Mouse (Mus musculus) intestine, embryonic 16.5 days (tissue): ENCODE results near the gene Slc2a10. TPM values are rescaled to one million over a fixed set of nuclear protein-coding genes. Genes with fewer than 3 reads are reported as not detected.
A peak's percentile ranks its signal among the peaks of the same experiment; 100 is the strongest.

Experiments used
- ATAC-seq: fragments of 200-750 bp; cut with Nextera tagmentation; 2 replicates; pipeline ENCODE4 v1.8.0; 2017; ENCODE audit warnings: moderate TSS enrichment, moderate library complexity
- H3K27ac ChIP-seq: fragments of 300-500 bp; sonication (generic); 2 replicates; pipeline ENCODE4 v1.5.1; 2014; ENCODE audit warnings: mild to moderate bottlenecking, low read length
- H3K27me3 ChIP-seq: fragments of 300-500 bp; sonication (generic); replicated peaks from 2 replicates; pipeline ENCODE4 v1.6.1; 2014; ENCODE audit warnings: low read length, control low read depth, mixed read lengths; ENCODE audit not compliant: control insufficient read depth, insufficient read depth
- H3K36me3 ChIP-seq: fragments of 300-500 bp; sonication (generic); 2 replicates; pipeline ENCODE4 v1.6.1; 2014; ENCODE audit warnings: low read length, control low read depth; ENCODE audit not compliant: control insufficient read depth, insufficient read depth
- H3K4me1 ChIP-seq: fragments of 300-500 bp; sonication (generic); 2 replicates; pipeline ENCODE4 v1.6.1; 2014; ENCODE audit warnings: low read length, control low read depth, mixed read lengths; ENCODE audit not compliant: control insufficient read depth, insufficient read depth
- H3K4me2 ChIP-seq: fragments of 300-500 bp; sonication (generic); 2 replicates; pipeline ENCODE4 v1.6.1; 2014; ENCODE audit warnings: low read depth, low read length, control low read depth
- H3K4me3 ChIP-seq: fragments of 300-500 bp; sonication (generic); 2 replicates; pipeline ENCODE4 v1.5.1; 2014; ENCODE audit warnings: mild to moderate bottlenecking, low read length
- H3K9ac ChIP-seq: fragments of 300-500 bp; sonication (generic); 2 replicates; pipeline ENCODE4 v1.6.1; 2014; ENCODE audit warnings: low read depth, low read length
- H3K9me3 ChIP-seq: fragments of 300-500 bp; sonication (generic); 2 replicates; pipeline ENCODE4 v1.6.1; 2016; ENCODE audit warnings: low read length, control low read depth; ENCODE audit not compliant: control insufficient read depth
- WGBS: fragments of 180-500 bp; shearing (Covaris S2); extraction: QIAGEN DNeasy Blood & Tissue Kit; methylation state at CpG from one replicate; pipeline ENCODE4 v1.1.7; 2014; 5-methylcytosine and 5-hydroxymethylcytosine counted together
- polyA plus RNA-seq: library from polyadenylated mRNA; unstranded; fragments of >200 nt; fragmentation: Nextera tagmentation; extraction: Ambion mirVana; gene quantifications from 2 replicates; pipeline ENCODE4 v1.2.1, GENCODE M21; 2015

Gene Slc2a10
- polyA plus RNA-seq: 4.0 and 5.3 TPM in 2 replicates

DNA sequence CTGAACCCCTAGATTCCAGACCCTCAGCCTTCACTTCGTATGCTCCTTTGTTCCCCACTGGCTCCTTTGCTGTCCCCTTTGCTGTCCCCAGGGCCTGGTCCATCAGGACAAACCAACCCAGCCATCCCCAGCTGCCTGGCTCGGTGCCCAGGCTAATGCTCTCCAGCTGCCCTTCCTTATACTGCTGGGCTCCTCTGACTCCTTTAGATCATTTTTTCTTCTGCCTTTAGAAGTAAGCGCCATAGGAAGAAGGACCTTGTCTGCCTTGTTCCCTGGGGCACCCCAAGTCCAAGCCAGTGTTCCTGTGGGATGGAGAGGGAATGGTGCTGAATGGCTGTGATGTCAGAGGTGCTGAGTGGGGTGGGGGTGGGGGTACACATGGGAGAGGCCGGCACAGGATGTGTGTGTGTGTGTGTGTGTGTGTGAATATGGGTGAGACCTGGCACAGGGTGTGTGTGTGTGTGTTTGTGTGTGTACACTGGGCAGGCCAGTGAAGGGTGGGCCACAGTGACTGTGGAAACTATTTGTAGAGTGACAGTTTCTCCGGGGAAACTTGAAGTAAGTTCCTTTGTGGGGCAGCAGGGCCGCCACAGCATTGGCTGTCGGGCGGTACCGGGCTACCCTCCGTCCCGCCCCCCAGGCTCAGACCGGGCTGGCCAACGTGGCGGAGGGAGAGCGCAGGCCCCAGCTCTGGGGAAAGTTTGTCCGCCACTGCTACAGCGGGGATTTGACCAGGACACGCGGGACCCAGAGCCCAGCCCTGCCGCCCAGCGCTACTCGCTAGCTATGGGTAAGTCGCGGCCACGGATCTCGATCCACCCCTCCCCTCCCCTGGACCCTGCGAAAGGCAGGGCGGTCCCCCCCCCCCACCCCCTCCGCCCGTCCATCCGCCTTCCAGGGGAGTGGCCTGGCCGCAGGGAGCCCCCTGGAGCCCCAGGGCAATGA is at the start of gene Slc2a10:
Gene Slc2a10 (plus strand): TSS at position 529 of the 945 bp plus-strand sequence.
- H3K27me3 ChIP-seq: no peaks in the 10 kb centered on the region
- ATAC-seq: peak; percentile 83
- H3K4me3 ChIP-seq: peak within 1 kb of the TSS; percentile 50
- peak within 1 kb of the TSS; percentile 74 for H3K9ac ChIP-seq
- H3K27ac ChIP-seq: peak within 1 kb of the TSS; percentile 41
- no peaks in the 10 kb centered on the region for H3K36me3 ChIP-seq
- H3K4me1 ChIP-seq: peaks cover 10% of the 10 kb centered on the region
- no peaks in the 10 kb centered on the region for H3K9me3 ChIP-seq
- H3K4me2 ChIP-seq: peak within 1 kb of the TSS; percentile 71
- WGBS: 5% methylated on average over 30 of the region's 32 CpGs

DNA sequence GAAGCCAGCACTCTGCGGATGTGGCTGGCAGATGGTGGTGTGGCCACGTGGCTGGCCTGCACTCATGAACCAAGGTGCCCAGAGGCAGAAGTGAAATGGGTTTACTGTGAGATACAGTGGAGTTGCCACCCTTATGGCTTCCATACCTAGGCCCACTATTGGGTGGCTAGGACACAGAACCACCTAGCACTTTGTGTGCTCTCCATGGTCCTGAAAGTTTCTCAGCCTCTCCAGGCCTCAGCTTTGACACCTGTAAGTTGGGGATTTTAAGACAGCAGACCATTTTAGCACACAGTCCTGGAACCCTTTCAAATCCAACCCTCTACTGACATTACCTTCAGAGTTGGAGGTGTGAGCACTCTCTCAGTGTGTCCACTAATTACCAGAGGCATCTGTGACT is 46.9 kb upstream of the Slc2a10 start:
- no peaks in the 10 kb centered on the region for H3K4me1 ChIP-seq
- H3K27me3 ChIP-seq: no peaks in the 10 kb centered on the region
- no peak overlapping the region for H3K4me3 ChIP-seq
- H3K36me3 ChIP-seq: no peaks in the 10 kb centered on the region
- H3K9me3 ChIP-seq: no peaks in the 10 kb centered on the region
- no peak overlapping the region for H3K4me2 ChIP-seq
- no peak overlapping the region for H3K9ac ChIP-seq
- 54% methylated on average over 2 of the region's 2 CpGs for WGBS
- ATAC-seq: no peak
- no peak overlapping the region for H3K27ac ChIP-seq

DNA sequence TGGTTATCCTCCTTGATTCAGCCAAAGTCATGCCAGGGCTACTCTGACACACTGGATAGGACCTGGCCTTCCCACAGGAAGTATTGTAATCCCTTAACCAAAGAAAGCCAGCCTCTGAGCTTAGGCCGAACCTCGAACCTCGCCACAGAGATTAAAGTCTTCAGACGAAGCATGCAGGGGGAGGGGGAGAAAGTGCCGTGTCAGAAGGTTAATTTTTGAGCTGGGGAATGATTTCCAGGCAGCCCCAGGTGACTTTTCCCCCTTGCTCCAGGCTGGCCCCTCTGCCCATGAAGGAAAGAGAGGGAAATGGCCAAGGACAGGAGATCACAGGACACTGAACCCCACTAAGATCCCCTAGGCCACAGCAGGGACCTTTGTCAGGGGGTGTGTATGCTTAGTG is 45.4 kb upstream of the Slc2a10 start:
- H3K27ac ChIP-seq: no peak overlapping the region
- no peak overlapping the region for H3K4me2 ChIP-seq
- ATAC-seq: no peak
- no peaks in the 10 kb centered on the region for H3K4me1 ChIP-seq
- H3K27me3 ChIP-seq: no peaks in the 10 kb centered on the region
- H3K4me3 ChIP-seq: no peak overlapping the region
- no peaks in the 10 kb centered on the region for H3K9me3 ChIP-seq
- 63% methylated on average over 5 of the region's 5 CpGs for WGBS
- no peak overlapping the region for H3K9ac ChIP-seq
- H3K36me3 ChIP-seq: no peaks in the 10 kb centered on the region

DNA sequence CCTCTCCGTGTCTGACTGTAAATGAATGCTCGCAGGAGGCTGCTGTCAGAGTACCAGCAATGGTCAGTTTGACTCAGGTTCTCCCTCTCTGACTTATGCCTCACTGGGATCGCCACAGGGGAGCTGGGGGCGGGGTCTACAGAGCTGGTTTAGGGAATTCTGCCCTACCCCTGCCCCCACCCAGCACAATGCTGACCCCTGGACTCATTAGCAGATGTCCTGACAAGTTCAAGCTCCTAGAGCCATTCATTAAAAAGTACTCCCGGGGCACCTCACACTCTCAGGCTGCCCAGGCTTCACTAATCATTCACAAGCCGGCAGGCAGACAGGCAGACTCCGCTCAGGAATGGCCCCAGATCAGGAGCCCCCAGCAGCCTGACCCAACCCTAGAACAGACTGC is 43.9 kb upstream of the Slc2a10 start:
- ATAC-seq: no peak
- 18% methylated on average over 7 of the region's 7 CpGs for WGBS

DNA sequence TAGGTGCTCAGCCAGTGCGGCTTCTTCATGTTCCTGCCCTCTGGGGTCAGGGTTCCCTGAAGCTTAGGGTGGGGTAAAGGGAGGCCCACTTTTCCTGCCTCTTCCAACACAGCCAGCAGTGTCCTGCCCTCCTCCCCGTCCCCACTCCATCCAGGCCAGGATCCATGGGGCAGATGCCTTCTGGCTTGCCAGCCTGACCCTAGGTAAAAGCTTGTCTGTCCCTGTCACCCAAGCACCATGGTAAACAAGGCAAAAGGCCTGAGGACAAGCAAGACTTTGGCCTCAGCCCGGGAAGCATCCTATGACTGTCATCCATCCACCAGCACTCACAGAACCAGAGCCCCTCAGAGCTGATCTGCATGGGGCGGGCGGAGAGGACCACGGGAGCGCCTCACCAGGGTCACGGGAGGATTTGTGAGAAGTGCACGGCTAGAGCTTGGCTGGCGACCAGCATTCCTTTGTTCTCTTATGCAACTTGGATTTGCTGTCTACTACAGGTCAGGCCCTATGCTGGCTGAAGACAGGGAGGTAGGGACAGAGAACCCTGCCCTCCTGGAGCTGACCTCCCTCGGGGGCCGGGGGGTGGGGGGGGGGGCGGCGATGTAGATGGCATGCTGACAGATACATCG is 35.6 kb upstream of the Slc2a10 start:
- H3K36me3 ChIP-seq: no peaks in the 10 kb centered on the region
- no peak for ATAC-seq
- H3K4me1 ChIP-seq: no peaks in the 10 kb centered on the region
- no peak overlapping the region for H3K4me2 ChIP-seq
- H3K9me3 ChIP-seq: no peaks in the 10 kb centered on the region
- no peak overlapping the region for H3K27ac ChIP-seq
- no peak overlapping the region; the same call in 1 of the 2 replicates for H3K9ac ChIP-seq
- WGBS: 50% methylated on average over 15 of the region's 15 CpGs
- no peak overlapping the region for H3K4me3 ChIP-seq
- H3K27me3 ChIP-seq: peaks cover 11% of the 10 kb centered on the region

More for the DNA sequence above, 43.9 kb upstream of the Slc2a10 start:
- Histone ChIP-seq H3K4me1 (no peaks in the 10 kb centered on the region), H3K4me2 (no peak overlapping the region), H3K9ac (no peak overlapping the region), H3K4me3 (no peak overlapping the region), H3K27ac (no peak overlapping the region), H3K9me3 (no peaks in the 10 kb centered on the region), H3K36me3 (no peaks in the 10 kb centered on the region), H3K27me3 (no peaks in the 10 kb centered on the region)

DNA sequence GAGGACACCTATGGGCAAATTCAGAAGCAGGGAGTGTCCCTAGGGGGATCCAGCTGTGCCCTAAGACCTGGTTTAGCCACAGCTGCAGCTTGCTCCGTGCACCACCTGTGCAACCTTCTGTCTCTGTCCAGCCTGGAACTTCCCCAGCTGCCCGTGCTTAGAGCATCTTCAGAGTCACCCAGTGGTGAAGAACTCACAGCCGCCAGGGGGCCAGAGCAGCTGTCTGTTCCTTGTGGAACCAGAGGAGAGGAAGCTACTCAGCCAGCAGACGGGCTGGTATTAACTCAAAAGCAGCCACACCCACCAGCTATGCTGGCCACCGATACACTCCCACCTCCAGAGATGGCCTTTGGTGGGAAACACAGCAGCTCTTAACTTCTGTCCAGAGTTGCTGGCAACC is 33.4 kb upstream of the Slc2a10 start:
- no peak overlapping the region for H3K4me2 ChIP-seq
- WGBS: 24% methylated on average over 5 of the region's 5 CpGs
- no peak overlapping the region for H3K27ac ChIP-seq

DNA sequence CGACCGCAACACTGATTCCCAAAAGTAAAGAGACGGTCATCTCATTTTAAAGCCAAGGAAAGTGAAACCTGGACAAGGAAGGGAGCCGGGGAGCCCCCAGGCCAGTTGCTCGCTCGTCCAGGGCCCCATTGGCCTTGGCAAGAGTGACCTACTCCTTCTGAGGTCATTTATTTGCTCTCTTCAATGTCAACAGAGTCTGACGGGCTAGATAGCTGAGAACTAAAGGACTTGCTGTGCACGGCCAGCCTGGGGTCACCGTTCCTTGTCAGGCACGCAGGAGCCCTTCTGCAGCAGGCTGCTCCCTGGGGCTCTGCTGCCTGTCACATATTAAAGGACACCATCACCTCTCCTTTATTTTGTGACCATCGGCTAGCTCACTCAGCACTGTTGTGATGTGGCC is 31.6 kb upstream of the Slc2a10 start:
- H3K27ac ChIP-seq: no peak overlapping the region
- WGBS: 71% methylated on average over 11 of the region's 11 CpGs
- H3K27me3 ChIP-seq: peaks cover 15% of the 10 kb centered on the region
- H3K4me3 ChIP-seq: no peak overlapping the region
- no peak overlapping the region for H3K9ac ChIP-seq
- H3K36me3 ChIP-seq: no peaks in the 10 kb centered on the region
- no peaks in the 10 kb centered on the region for H3K4me1 ChIP-seq
- ATAC-seq: no peak
- no peaks in the 10 kb centered on the region for H3K9me3 ChIP-seq
- H3K4me2 ChIP-seq: no peak overlapping the region

More for the DNA sequence above, 33.4 kb upstream of the Slc2a10 start:
- no peak overlapping the region for H3K9ac ChIP-seq
- H3K9me3 ChIP-seq: no peaks in the 10 kb centered on the region
- no peak overlapping the region for H3K4me3 ChIP-seq
- no peaks in the 10 kb centered on the region for H3K36me3 ChIP-seq
- H3K27me3 ChIP-seq: peaks cover 15% of the 10 kb centered on the region
- H3K4me1 ChIP-seq: no peaks in the 10 kb centered on the region
- no peak for ATAC-seq

DNA sequence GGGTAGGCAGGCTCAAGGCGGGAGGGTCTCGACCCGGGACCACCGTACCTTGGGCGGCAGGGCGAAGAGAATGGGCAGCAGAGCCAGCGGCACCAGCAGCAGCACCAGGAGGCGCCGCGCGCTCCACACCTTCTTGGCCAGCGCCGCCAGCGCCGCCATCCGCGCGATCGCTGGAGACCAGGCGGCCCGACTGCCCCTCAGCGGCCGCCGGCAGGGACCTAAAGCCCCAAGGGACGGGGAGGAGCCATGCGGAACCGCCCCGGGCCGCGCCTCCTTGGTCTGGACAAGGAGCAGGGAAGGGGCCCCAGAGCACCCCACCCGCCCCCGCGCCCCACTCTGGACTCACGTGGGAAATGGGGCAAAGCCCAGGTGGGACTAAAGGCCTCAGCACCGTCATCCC is 30.6 kb upstream of the Slc2a10 start, which contains the start of gene Slc13a3:
Gene Slc13a3 (minus strand): TSS at position 228 of the 400 bp plus-strand sequence.
- H3K9ac ChIP-seq: no peak within 1 kb of the TSS
- peak; percentile 26; the same call in 1 of the 2 replicates for ATAC-seq
- WGBS: 2% methylated on average over 31 of the region's 35 CpGs
- no peaks in the 10 kb centered on the region for H3K9me3 ChIP-seq
- H3K4me3 ChIP-seq: 0 out of 2 replicates have a peak within 1 kb of the TSS, but pooled peaks have one; percentile 9
- H3K36me3 ChIP-seq: no peaks in the 10 kb centered on the region
- peak within 1 kb of the TSS; percentile 46 for H3K4me2 ChIP-seq
- H3K27me3 ChIP-seq: peaks cover 15% of the 10 kb centered on the region
- no peak within 1 kb of the TSS for H3K27ac ChIP-seq
- no peaks in the 10 kb centered on the region for H3K4me1 ChIP-seq

DNA sequence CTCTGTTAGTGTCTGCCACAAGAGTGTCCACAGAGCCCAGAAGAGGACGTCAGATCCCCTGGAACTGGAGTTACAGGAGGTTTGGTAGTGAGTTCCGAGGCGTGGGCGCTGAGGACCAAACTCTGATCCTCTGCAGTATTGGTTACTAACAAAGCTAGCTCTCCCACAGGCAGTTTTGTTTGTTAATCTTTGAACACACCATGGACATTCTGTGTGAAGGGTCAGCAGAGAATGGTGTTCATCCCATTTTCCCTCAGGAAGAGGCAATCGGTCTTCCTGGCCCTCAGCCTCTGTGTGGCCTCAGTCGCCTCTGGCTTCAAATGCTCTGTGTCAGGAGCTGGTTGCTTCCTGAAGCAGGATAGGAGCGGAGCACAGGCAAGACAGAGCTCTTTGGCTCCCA is 28.2 kb upstream of the Slc2a10 start:
- H3K27me3 ChIP-seq: peaks cover 15% of the 10 kb centered on the region
- no peaks in the 10 kb centered on the region for H3K4me1 ChIP-seq
- 81% methylated on average over 7 of the region's 7 CpGs for WGBS
- H3K9me3 ChIP-seq: no peaks in the 10 kb centered on the region
- ATAC-seq: no peak
- no peak overlapping the region for H3K9ac ChIP-seq
- H3K27ac ChIP-seq: no peak overlapping the region
- no peak overlapping the region for H3K4me3 ChIP-seq
- no peak overlapping the region for H3K4me2 ChIP-seq
- no peaks in the 10 kb centered on the region for H3K36me3 ChIP-seq
